ENCODE assay signal across 9 mouse cellular contexts in the genomic region with DNA sequence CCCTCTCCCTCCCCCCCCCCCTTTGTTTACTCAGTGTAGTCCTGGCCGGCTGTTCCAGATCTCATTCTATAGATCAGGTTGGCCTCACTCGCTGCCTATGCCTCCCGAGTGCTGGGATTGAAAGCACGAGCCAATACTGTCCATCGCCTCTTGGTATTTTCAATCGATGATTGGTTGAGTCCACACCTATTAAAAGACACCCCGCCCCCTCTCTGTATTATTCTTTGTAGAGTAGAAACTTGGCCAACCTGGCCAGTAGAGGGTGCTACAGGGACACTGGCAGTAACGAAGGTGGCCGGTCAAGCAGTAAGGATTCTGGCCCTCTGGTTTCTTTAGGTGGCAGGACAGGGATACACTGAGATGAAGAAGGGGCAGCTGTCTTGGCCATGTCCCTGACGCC. TPM values are rescaled to one million over a fixed set of nuclear protein-coding genes. Genes with fewer than 3 reads are reported as not detected.
A peak's percentile ranks its signal among the peaks of the same experiment; 100 is the strongest.
DNase-seq lines count a peak whose midpoint lies in the region; ATAC-seq lines count a peak whose summit lies in the region.
"Had no signal": no experiment of that assay in that cellular context is flagged by ENCODE, and none has a peak within 500 bp of the region (broad histone marks: within the 10 kb centered on the region; RNA-seq: fewer than 3 reads in every experiment).

No protein-coding gene starts in this region.

- WGBS in embryonic facial prominence, embryonic 12.5 days, result 4% methylated on average over 10 of the region's 10 CpGs
- 3% methylated on average over 10 of the region's 10 CpGs for WGBS in hindbrain, embryonic 12.5 days
- 2% methylated on average over 10 of the region's 10 CpGs for WGBS in limb, embryonic 10.5 days
- 4% methylated on average over 10 of the region's 10 CpGs for WGBS in midbrain, embryonic 12.5 days
- 3% methylated on average over 10 of the region's 10 CpGs for WGBS in stomach, embryonic 16.5 days

- H3K36me3 ChIP-seq in embryonic facial prominence, embryonic 12.5 days, result no peaks in the 10 kb centered on the region
- no peaks in the 10 kb centered on the region for H3K36me3 ChIP-seq in hindbrain, embryonic 12.5 days
- no peaks in the 10 kb centered on the region for H3K36me3 ChIP-seq in limb, embryonic 10.5 days
- H3K36me3 ChIP-seq in midbrain, embryonic 12.5 days, result no peaks in the 10 kb centered on the region
- no peaks in the 10 kb centered on the region for H3K36me3 ChIP-seq in stomach, embryonic 16.5 days (ENCODE audit: control insufficient read depth, insufficient read depth, low read length)

- H3K9me3 ChIP-seq in embryonic facial prominence, embryonic 12.5 days, result no peaks in the 10 kb centered on the region
- no peaks in the 10 kb centered on the region for H3K9me3 ChIP-seq in hindbrain, embryonic 12.5 days (replicated peaks)
- H3K9me3 ChIP-seq in limb, embryonic 10.5 days (replicated peaks), result no peaks in the 10 kb centered on the region
- H3K9me3 ChIP-seq in midbrain, embryonic 12.5 days, result no peaks in the 10 kb centered on the region
- H3K9me3 ChIP-seq in stomach, embryonic 16.5 days (replicated peaks; ENCODE audit: control insufficient read depth, low read length), result no peaks in the 10 kb centered on the region

- peak overlapping the region; percentile 20; the same call in 1 of the 2 replicates for H3K4me2 ChIP-seq in embryonic facial prominence, embryonic 12.5 days (replicated peaks)
- peak overlapping the region; percentile 30 for H3K4me2 ChIP-seq in hindbrain, embryonic 12.5 days (replicated peaks)
- 0 out of 2 replicates have a peak overlapping the region, but pooled peaks have one; percentile 5 for H3K4me2 ChIP-seq in midbrain, embryonic 12.5 days (replicated peaks)
- peak overlapping the region; percentile 40 for H3K4me2 ChIP-seq in stomach, embryonic 16.5 days (ENCODE audit: low read depth, low read length)

- no peaks in the 10 kb centered on the region; the same call in 1 of the 2 replicates for H3K27me3 ChIP-seq in embryonic facial prominence, embryonic 12.5 days
- H3K27me3 ChIP-seq in hindbrain, embryonic 12.5 days, result peaks cover 27% of the 10 kb centered on the region
- peaks cover 27% of the 10 kb centered on the region for H3K27me3 ChIP-seq in limb, embryonic 10.5 days (ENCODE audit: low read depth, poor library complexity, severe bottlenecking)
- peaks cover 57% of the 10 kb centered on the region for H3K27me3 ChIP-seq in midbrain, embryonic 12.5 days
- H3K27me3 ChIP-seq in stomach, embryonic 16.5 days (ENCODE audit: control insufficient read depth, insufficient read depth, low read length), result no peaks in the 10 kb centered on the region

- no peak overlapping the region for H3K27ac ChIP-seq in embryonic facial prominence, embryonic 12.5 days
- H3K27ac ChIP-seq in hindbrain, embryonic 12.5 days, result no peak overlapping the region
- H3K27ac ChIP-seq in limb, embryonic 10.5 days, result no peak overlapping the region
- no peak overlapping the region for H3K27ac ChIP-seq in midbrain, embryonic 12.5 days (replicated peaks)
- H3K27ac ChIP-seq in stomach, embryonic 16.5 days (ENCODE audit: low read length), result no peak overlapping the region

- no peak overlapping the region for H3K9ac ChIP-seq in embryonic facial prominence, embryonic 12.5 days
- H3K9ac ChIP-seq in hindbrain, embryonic 12.5 days, result no peak overlapping the region
- no peak overlapping the region for H3K9ac ChIP-seq in midbrain, embryonic 12.5 days (replicated peaks)
- H3K9ac ChIP-seq in stomach, embryonic 16.5 days (ENCODE audit: low read length), result no peak overlapping the region

- peaks cover 6% of the 10 kb centered on the region; the same call in 1 of the 2 replicates for H3K4me1 ChIP-seq in embryonic facial prominence, embryonic 12.5 days
- H3K4me1 ChIP-seq in hindbrain, embryonic 12.5 days, result peaks cover 7% of the 10 kb centered on the region; the same call in 1 of the 2 replicates
- H3K4me1 ChIP-seq in limb, embryonic 10.5 days, result peaks cover 14% of the 10 kb centered on the region
- peaks cover 14% of the 10 kb centered on the region for H3K4me1 ChIP-seq in midbrain, embryonic 12.5 days
- peaks cover 3% of the 10 kb centered on the region; the same call in 1 of the 2 replicates for H3K4me1 ChIP-seq in stomach, embryonic 16.5 days (ENCODE audit: control insufficient read depth, insufficient read depth, low read length)

- peak; percentile 32 for DNase-seq in gastrocnemius, adult 18-20 months (ENCODE audit: low spot score)
- DNase-seq in gastrocnemius, postnatal 25 days, result no peak
- peak; percentile 59 for DNase-seq in adrenal gland, postnatal 25 days
- peak; percentile 63 for DNase-seq in limb, embryonic 10.5 days (ENCODE audit: low spot score)

- no peak for ATAC-seq in embryonic facial prominence, embryonic 12.5 days (ENCODE audit: insufficient number of reproducible peaks, insufficient read depth, low FRiP score, low TSS enrichment)
- no peak for ATAC-seq in hindbrain, embryonic 12.5 days (ENCODE audit: low FRiP score)
- no peak for ATAC-seq in midbrain, embryonic 12.5 days (ENCODE audit: low FRiP score, low read depth)
- ATAC-seq in stomach, embryonic 16.5 days (ENCODE audit: insufficient read depth, low FRiP score), result peak; percentile 63

- no peak overlapping the region for H3K4me3 ChIP-seq in embryonic facial prominence, embryonic 12.5 days
- no peak overlapping the region for H3K4me3 ChIP-seq in hindbrain, embryonic 12.5 days
- H3K4me3 ChIP-seq in limb, embryonic 10.5 days, result peak overlapping the region; percentile 21; the same call in 1 of the 2 replicates
- no peak overlapping the region for H3K4me3 ChIP-seq in midbrain, embryonic 12.5 days
- H3K4me3 ChIP-seq in stomach, embryonic 16.5 days (replicated peaks; ENCODE audit: low read length), result 0 out of 2 replicates have a peak overlapping the region, but pooled peaks have one; percentile 1

RNA-seq across cellular contexts. Expression of gene Ifnl2, which starts 19.8 kb away (rescaled TPM):
- total RNA-seq in gastrocnemius, adult 18-20 months (2021), result not detected
- total RNA-seq in gastrocnemius, postnatal 25 days (2021), result not detected
- total RNA-seq in adrenal gland, postnatal 25 days (2021), result not detected in 2 replicates
- not detected in 2 replicates for polyA plus RNA-seq in embryonic facial prominence, embryonic 12.5 days (2016; fragmentation: Nextera tagmentation; extraction: Ambion mirVana)
- polyA plus RNA-seq in hindbrain, embryonic 12.5 days (2016; fragmentation: Nextera tagmentation; extraction: Ambion mirVana), result not detected in 2 replicates
- polyA plus RNA-seq in limb, embryonic 10.5 days (2016; fragmentation: Nextera tagmentation; extraction: Ambion mirVana), result not detected in 2 replicates
- not detected in 2 replicates for polyA plus RNA-seq in midbrain, embryonic 12.5 days (2016; fragmentation: Nextera tagmentation; extraction: Ambion mirVana)
- not detected in 2 replicates for polyA plus RNA-seq in stomach, embryonic 16.5 days (2015; fragmentation: Nextera tagmentation; extraction: Ambion mirVana)
- polyA plus RNA-seq: C2C12 had no signal

RNA-seq across cellular contexts. Expression of gene Ifnl3, which starts 32.2 kb away (rescaled TPM):
- not detected for total RNA-seq in gastrocnemius, adult 18-20 months (2021)
- not detected for total RNA-seq in gastrocnemius, postnatal 25 days (2021)
- total RNA-seq in adrenal gland, postnatal 25 days (2021), result not detected in 2 replicates
- polyA plus RNA-seq in embryonic facial prominence, embryonic 12.5 days (2016; fragmentation: Nextera tagmentation; extraction: Ambion mirVana), result not detected in 2 replicates
- polyA plus RNA-seq in hindbrain, embryonic 12.5 days (2016; fragmentation: Nextera tagmentation; extraction: Ambion mirVana), result not detected in 2 replicates
- not detected in 2 replicates for polyA plus RNA-seq in limb, embryonic 10.5 days (2016; fragmentation: Nextera tagmentation; extraction: Ambion mirVana)
- not detected in 2 replicates for polyA plus RNA-seq in midbrain, embryonic 12.5 days (2016; fragmentation: Nextera tagmentation; extraction: Ambion mirVana)
- polyA plus RNA-seq in stomach, embryonic 16.5 days (2015; fragmentation: Nextera tagmentation; extraction: Ambion mirVana), result not detected in 2 replicates
- polyA plus RNA-seq: C2C12 had no signal

RNA-seq across cellular contexts. Expression of gene Lrfn1, which starts 38.6 kb away (rescaled TPM):
- under 1 TPM; 0.16 to 0.26 TPM for total RNA-seq in gastrocnemius, adult 18-20 months (2021)
- total RNA-seq in gastrocnemius, postnatal 25 days (2021), result under 1 TPM; 0.23 to 0.38 TPM
- total RNA-seq in adrenal gland, postnatal 25 days (2021), result 15.9 and 17.4 TPM in 2 replicates
- 9.9 and 10.7 TPM in 2 replicates for polyA plus RNA-seq in embryonic facial prominence, embryonic 12.5 days (2016; fragmentation: Nextera tagmentation; extraction: Ambion mirVana)
- 14.0 and 15.9 TPM in 2 replicates for polyA plus RNA-seq in hindbrain, embryonic 12.5 days (2016; fragmentation: Nextera tagmentation; extraction: Ambion mirVana)
- 4.1 and 5.0 TPM in 2 replicates for polyA plus RNA-seq in limb, embryonic 10.5 days (2016; fragmentation: Nextera tagmentation; extraction: Ambion mirVana)
- polyA plus RNA-seq in midbrain, embryonic 12.5 days (2016; fragmentation: Nextera tagmentation; extraction: Ambion mirVana), result 9.2 and 13.9 TPM in 2 replicates
- 1.0 and 1.7 TPM in 2 replicates for polyA plus RNA-seq in stomach, embryonic 16.5 days (2015; fragmentation: Nextera tagmentation; extraction: Ambion mirVana)
- polyA plus RNA-seq: C2C12 had no signal

RNA-seq across cellular contexts. Expression of gene Sycn, which starts 50.3 kb away (rescaled TPM):
- not detected for total RNA-seq in gastrocnemius, adult 18-20 months (2021)
- not detected for total RNA-seq in gastrocnemius, postnatal 25 days (2021)
- total RNA-seq in adrenal gland, postnatal 25 days (2021), result not detected in 2 replicates
- polyA plus RNA-seq in embryonic facial prominence, embryonic 12.5 days (2016; fragmentation: Nextera tagmentation; extraction: Ambion mirVana), result not detected in 2 replicates
- not detected in 2 replicates for polyA plus RNA-seq in hindbrain, embryonic 12.5 days (2016; fragmentation: Nextera tagmentation; extraction: Ambion mirVana)
- polyA plus RNA-seq in limb, embryonic 10.5 days (2016; fragmentation: Nextera tagmentation; extraction: Ambion mirVana), result not detected in 2 replicates
- not detected in 2 replicates for polyA plus RNA-seq in midbrain, embryonic 12.5 days (2016; fragmentation: Nextera tagmentation; extraction: Ambion mirVana)
- 124 and 215 TPM in 2 replicates for polyA plus RNA-seq in stomach, embryonic 16.5 days (2015; fragmentation: Nextera tagmentation; extraction: Ambion mirVana)
- polyA plus RNA-seq: C2C12 had no signal

RNA-seq across cellular contexts. Expression of gene Gmfg, which starts 53.2 kb away (rescaled TPM):
- 1 to 10 TPM in 1 of 2 experiments, under 1 TPM in 1; 0.82 to 1.8 TPM for total RNA-seq in gastrocnemius, adult 18-20 months (2021)
- total RNA-seq in gastrocnemius, postnatal 25 days (2021), result 1 to 10 TPM; 1.6 to 4.2 TPM
- total RNA-seq in adrenal gland, postnatal 25 days (2021), result 7.2 and 11.2 TPM in 2 replicates
- polyA plus RNA-seq in embryonic facial prominence, embryonic 12.5 days (2016; fragmentation: Nextera tagmentation; extraction: Ambion mirVana), result 7.5 and 8.3 TPM in 2 replicates
- 5.9 and 6.5 TPM in 2 replicates for polyA plus RNA-seq in hindbrain, embryonic 12.5 days (2016; fragmentation: Nextera tagmentation; extraction: Ambion mirVana)
- polyA plus RNA-seq in limb, embryonic 10.5 days (2016; fragmentation: Nextera tagmentation; extraction: Ambion mirVana), result 6.8 and 7.7 TPM in 2 replicates
- 6.3 TPM in 2 replicates for polyA plus RNA-seq in midbrain, embryonic 12.5 days (2016; fragmentation: Nextera tagmentation; extraction: Ambion mirVana)
- 17.7 and 19.2 TPM in 2 replicates for polyA plus RNA-seq in stomach, embryonic 16.5 days (2015; fragmentation: Nextera tagmentation; extraction: Ambion mirVana)
- polyA plus RNA-seq: C2C12 had no signal

Comparison
In these comparisons a context has a peak if more than half of its experiments do, and no peak if none do; other contexts are left out.
1. H3K4me3 ChIP-seq: peak in limb, embryonic 10.5 days (single experiment) and stomach, embryonic 16.5 days (single experiment); none in embryonic facial prominence, embryonic 12.5 days (single experiment), hindbrain, embryonic 12.5 days (single experiment) and midbrain, embryonic 12.5 days (single experiment).
2. Peak in every context shown above with its lines, with median percentiles within 50 percentile points of each other: H3K4me2 ChIP-seq.